Comparison of ENCODE assay signal across 27 mouse cellular contexts in the genomic region with DNA sequence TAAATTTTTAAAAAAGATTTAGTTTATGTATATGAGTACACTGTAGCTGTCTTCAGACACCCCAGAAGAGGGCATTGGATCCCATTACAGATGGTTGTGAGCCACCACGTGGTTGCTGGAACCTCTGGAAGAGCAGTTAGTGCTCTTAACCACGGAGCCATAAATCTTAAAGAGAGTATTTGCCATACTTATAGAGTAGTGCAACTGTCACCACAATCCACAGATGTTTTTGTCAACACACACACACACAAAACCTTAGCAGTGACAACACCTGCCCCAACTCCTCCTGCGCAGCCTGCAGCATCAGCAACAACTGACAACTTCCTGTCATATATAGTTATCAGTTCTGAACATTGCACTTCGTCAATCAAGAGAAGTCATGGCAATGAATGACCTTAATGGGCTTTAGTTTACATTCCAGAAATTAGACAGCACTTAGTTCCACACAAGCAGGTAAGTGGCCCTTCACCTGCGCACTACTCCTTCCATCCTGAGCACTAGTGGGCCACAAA. TPM values are rescaled to one million over a fixed set of nuclear protein-coding genes. Genes with fewer than 3 reads are reported as not detected.
A peak's percentile ranks its signal among the peaks of the same experiment; 100 is the strongest.
DNase-seq lines count a peak whose midpoint lies in the region; ATAC-seq and TF ChIP-seq lines count a peak whose summit lies in the region.
"Had no signal": no experiment of that assay in that cellular context is flagged by ENCODE, and none has a peak within 500 bp of the region (broad histone marks: within the 10 kb centered on the region; RNA-seq: fewer than 3 reads in every experiment).

No protein-coding gene starts in this region.

- peaks cover 56% of the 10 kb centered on the region for H3K79me2 ChIP-seq in C2C12 (ENCODE audit: control insufficient read depth, insufficient read depth)

- peaks cover 13% of the 10 kb centered on the region for H3K79me3 ChIP-seq in C2C12 (ENCODE audit: low read depth)

- H3K9me3 ChIP-seq in liver, embryonic 13.5 days (replicated peaks): no peaks in the 10 kb centered on the region
- H3K9me3 ChIP-seq in liver, embryonic 12.5 days (replicated peaks): no peaks in the 10 kb centered on the region
- H3K9me3 ChIP-seq in forebrain, embryonic 16.5 days (ENCODE audit: control insufficient read depth, low read length): no peaks in the 10 kb centered on the region
- H3K9me3 ChIP-seq: embryonic facial prominence, embryonic 10.5 days; embryonic facial prominence, embryonic 15.5 days; forebrain, embryonic 15.5 days; intestine, embryonic 15.5 days; neural tube, embryonic 13.5 days had no signal

- no peak overlapping the region for H3K4me3 ChIP-seq in liver, embryonic 13.5 days (replicated peaks)
- no peak overlapping the region for H3K4me3 ChIP-seq in liver, embryonic 12.5 days
- H3K4me3 ChIP-seq in C2C12 (ENCODE audit: insufficient read depth, poor library complexity, severe bottlenecking): no peak overlapping the region
- no peak overlapping the region for H3K4me3 ChIP-seq in forebrain, embryonic 16.5 days (replicated peaks; ENCODE audit: low read length)
- H3K4me3 ChIP-seq: embryonic facial prominence, embryonic 10.5 days; embryonic facial prominence, embryonic 15.5 days; forebrain, embryonic 15.5 days; intestine, embryonic 15.5 days; neural tube, embryonic 13.5 days had no signal

- 42% methylated on average over 5 of the region's 5 CpGs for WGBS in liver, embryonic 13.5 days (ENCODE audit: insufficient replicate concordance)
- WGBS in liver, embryonic 12.5 days (ENCODE audit: insufficient replicate concordance): 53% methylated on average over 5 of the region's 5 CpGs
- 91% methylated on average over 5 of the region's 5 CpGs for WGBS in forebrain, embryonic 16.5 days

- no peak for TF ChIP-seq CTCF in C2C12 (IDR thresholded peaks at IDR 0.05; ENCODE audit: control insufficient read depth, insufficient read depth, insufficient read length)

- H3K27me3 ChIP-seq in liver, embryonic 13.5 days: no peaks in the 10 kb centered on the region
- no peaks in the 10 kb centered on the region for H3K27me3 ChIP-seq in liver, embryonic 12.5 days (replicated peaks)
- H3K27me3 ChIP-seq in C2C12 (ENCODE audit: control insufficient read depth, insufficient read depth, insufficient read length): no peaks in the 10 kb centered on the region
- no peaks in the 10 kb centered on the region for H3K27me3 ChIP-seq in forebrain, embryonic 16.5 days (replicated peaks; ENCODE audit: control insufficient read depth, insufficient read depth, low read length)
- H3K27me3 ChIP-seq: embryonic facial prominence, embryonic 15.5 days; forebrain, embryonic 15.5 days; intestine, embryonic 15.5 days; neural tube, embryonic 13.5 days had no signal

- ATAC-seq in liver, embryonic 13.5 days (ENCODE audit: low read depth): no peak
- ATAC-seq in liver, embryonic 12.5 days: no peak
- ATAC-seq in activated CD4-positive, CD25-positive, alpha-beta regulatory T cell, adult 4 months: peak; percentile 71
- peak; percentile 24 for ATAC-seq in megakaryocyte, adult 5-6 weeks (ENCODE audit: poor library complexity, severe bottlenecking)
- ATAC-seq in forebrain, embryonic 16.5 days: no peak
- ATAC-seq: forebrain, embryonic 15.5 days; intestine, embryonic 15.5 days; midbrain, embryonic 16.5 days had no signal

- no peak overlapping the region for H3ac ChIP-seq in C2C12 (ENCODE audit: control insufficient read depth, insufficient read length, low read depth)

- DNase-seq in liver, embryonic 13.5 days: no peak
- no peak for DNase-seq in gastrocnemius, postnatal 10 days
- no peak for DNase-seq in urinary bladder, adult 18-20 months (ENCODE audit: low spot score in 2 of 2)
- DNase-seq: adrenal gland, adult 8-10 months; cerebellum, adult 2 months; cerebellum, postnatal 14 days; heart, postnatal 14 days; kidney, adult 8-10 months; kidney, postnatal 4 days; left cerebral cortex, postnatal 4 days; lung, adult 2 months; lung, postnatal 10 days had no signal

- H3K27ac ChIP-seq in liver, embryonic 13.5 days: no peak overlapping the region
- no peak overlapping the region for H3K27ac ChIP-seq in liver, embryonic 12.5 days
- H3K27ac ChIP-seq in forebrain, embryonic 16.5 days (ENCODE audit: low read length): no peak overlapping the region
- H3K27ac ChIP-seq: embryonic facial prominence, embryonic 10.5 days; embryonic facial prominence, embryonic 15.5 days; forebrain, embryonic 15.5 days; intestine, embryonic 15.5 days; kidney, postnatal 0 days; liver, embryonic 14.5 days; macrophage; neural tube, embryonic 13.5 days had no signal

- H3K4me2 ChIP-seq in liver, embryonic 13.5 days: no peak overlapping the region
- no peak overlapping the region for H3K4me2 ChIP-seq in liver, embryonic 12.5 days
- H3K4me2 ChIP-seq in forebrain, embryonic 16.5 days (ENCODE audit: low read length): no peak overlapping the region
- H3K4me2 ChIP-seq: embryonic facial prominence, embryonic 15.5 days; forebrain, embryonic 15.5 days; intestine, embryonic 15.5 days; midbrain, embryonic 11.5 days; neural tube, embryonic 13.5 days had no signal

- no peaks in the 10 kb centered on the region for H3K36me3 ChIP-seq in liver, embryonic 13.5 days
- H3K36me3 ChIP-seq in liver, embryonic 12.5 days: no peaks in the 10 kb centered on the region
- no peaks in the 10 kb centered on the region for H3K36me3 ChIP-seq in C2C12 (ENCODE audit: control insufficient read depth, insufficient read depth)
- H3K36me3 ChIP-seq in forebrain, embryonic 16.5 days (ENCODE audit: control insufficient read depth, insufficient read depth): no peaks in the 10 kb centered on the region
- H3K36me3 ChIP-seq: embryonic facial prominence, embryonic 10.5 days; embryonic facial prominence, embryonic 15.5 days; forebrain, embryonic 15.5 days; intestine, embryonic 15.5 days; neural tube, embryonic 13.5 days had no signal

- 0 out of 2 replicates have a peak overlapping the region, but pooled peaks have one; percentile 0 for H3K9ac ChIP-seq in liver, embryonic 13.5 days
- no peak overlapping the region for H3K9ac ChIP-seq in liver, embryonic 12.5 days
- no peak overlapping the region for H3K9ac ChIP-seq in forebrain, embryonic 16.5 days (replicated peaks; ENCODE audit: low read depth, low read length)
- H3K9ac ChIP-seq: embryonic facial prominence, embryonic 15.5 days; forebrain, embryonic 15.5 days; intestine, embryonic 15.5 days; liver, embryonic 14.5 days; neural tube, embryonic 13.5 days had no signal

- H3K4me1 ChIP-seq in liver, embryonic 13.5 days (replicated peaks): peaks cover 19% of the 10 kb centered on the region
- peaks cover 13% of the 10 kb centered on the region for H3K4me1 ChIP-seq in liver, embryonic 12.5 days
- H3K4me1 ChIP-seq in forebrain, embryonic 16.5 days (replicated peaks; ENCODE audit: control insufficient read depth, insufficient read depth, low read length): no peaks in the 10 kb centered on the region
- H3K4me1 ChIP-seq: embryonic facial prominence, embryonic 15.5 days; forebrain, embryonic 15.5 days; intestine, embryonic 15.5 days; neural tube, embryonic 13.5 days had no signal

TF ChIP-seq in C2C12, 6 proteins besides CTCF, POLR2A, EP300 and RAD21:
- TF ChIP-seq MYOD1 (IDR thresholded peaks at IDR 0.05; ENCODE audit: control insufficient read depth, insufficient read length, low read depth) (peak; percentile 3), CEBPB (IDR thresholded peaks at IDR 0.05; ENCODE audit: low read depth) (no peak)

RNA-seq across cellular contexts. Expression of a gene that starts 14.9 kb away (rescaled TPM):
- polyA plus RNA-seq in liver, embryonic 13.5 days (2015; fragmentation: Nextera tagmentation; extraction: Ambion mirVana): 2.9 and 4.7 TPM in 2 replicates
- 5.2 and 6.2 TPM in 2 replicates for polyA plus RNA-seq in liver, embryonic 12.5 days (2016; fragmentation: Nextera tagmentation; extraction: Ambion mirVana)
- polyA plus RNA-seq in C2C12 (2012; fragmentation: generic; extraction: Trizol): 9.2 TPM
- polyA plus RNA-seq in activated CD4-positive, CD25-positive, alpha-beta regulatory T cell, adult 4 months (2017; shearing (Covaris generic)): 10 to 100 TPM; 27.6 to 31.4 TPM
- total RNA-seq in megakaryocyte, adult 5-6 weeks (2015): 24.4 and 29.6 TPM in 2 replicates
- 16.3 and 19.1 TPM in 2 replicates for total RNA-seq in megakaryocyte, adult 5-6 weeks (2017)
- total RNA-seq in gastrocnemius, postnatal 10 days (2021): 10 to 100 TPM; 20.4 to 25.9 TPM
- 18.1 and 19.4 TPM in 2 replicates for polyA plus RNA-seq in forebrain, embryonic 16.5 days (2015; fragmentation: Nextera tagmentation; extraction: Ambion mirVana)

Comparison
In these comparisons a context has a peak if more than half of its experiments do, and no peak if none do; other contexts are left out.
1. ATAC-seq: peak in activated CD4-positive, CD25-positive, alpha-beta regulatory T cell, adult 4 months (single experiment) and megakaryocyte, adult 5-6 weeks (single experiment); none in liver, embryonic 13.5 days (single experiment), liver, embryonic 12.5 days (single experiment) and forebrain, embryonic 16.5 days (single experiment).